8 mouse cellular contexts compared by ENCODE assay signal in genomic region chr12:56414861-56415765, GRCm38 (mm10).
DNase-seq lines count a peak whose midpoint lies in the region; ATAC-seq lines count a peak whose summit lies in the region.

No protein-coding gene starts in this region.

- 42% methylated on average over 8 of the region's 8 CpGs for WGBS in forebrain, embryonic 15.5 days
- WGBS in forebrain, embryonic 11.5 days = 85% methylated on average over 8 of the region's 8 CpGs
- WGBS in neural tube, embryonic 14.5 days = 72% methylated on average over 8 of the region's 8 CpGs

- H3K4me2 ChIP-seq in forebrain, embryonic 15.5 days (replicated peaks) = no peak overlapping the region
- H3K4me2 ChIP-seq in forebrain, embryonic 11.5 days (ENCODE audit: low read depth, low read length, severe bottlenecking) = no peak overlapping the region
- no peak overlapping the region for H3K4me2 ChIP-seq in neural tube, embryonic 14.5 days (ENCODE audit: low read depth, low read length)

- H3K27ac ChIP-seq in forebrain, embryonic 15.5 days (replicated peaks) = no peak overlapping the region
- no peak overlapping the region for H3K27ac ChIP-seq in forebrain, embryonic 11.5 days (ENCODE audit: low read depth, low read length)
- no peak overlapping the region for H3K27ac ChIP-seq in neural tube, embryonic 14.5 days (ENCODE audit: low read depth, low read length)

- no peaks in the 10 kb centered on the region for H3K27me3 ChIP-seq in forebrain, embryonic 15.5 days
- no peaks in the 10 kb centered on the region for H3K27me3 ChIP-seq in forebrain, embryonic 11.5 days (ENCODE audit: control insufficient read depth, insufficient read depth, low read length)
- no peaks in the 10 kb centered on the region for H3K27me3 ChIP-seq in neural tube, embryonic 14.5 days (ENCODE audit: control insufficient read depth, insufficient read depth, low read length)

- DNase-seq in forebrain, embryonic 11.5 days (ENCODE audit: low spot score) = no peak
- DNase-seq in adrenal gland, postnatal 10 days = peak; percentile 77
- DNase-seq in frontal cortex, adult 2 months (ENCODE audit: extremely low spot score in 1 of 2, low spot score in 1 of 2) = peak; percentile 20 to 59
- DNase-seq in layer of hippocampus, adult 9-11 months = peak; percentile 40
- no peak for DNase-seq in kidney, postnatal 10 days
- DNase-seq in retina, embryonic 14.5 days (ENCODE audit: low spot score) = no peak

- H3K9me3 ChIP-seq in forebrain, embryonic 15.5 days = no peaks in the 10 kb centered on the region
- no peaks in the 10 kb centered on the region for H3K9me3 ChIP-seq in forebrain, embryonic 11.5 days (ENCODE audit: control insufficient read depth, low read length)
- no peaks in the 10 kb centered on the region for H3K9me3 ChIP-seq in neural tube, embryonic 14.5 days (ENCODE audit: control insufficient read depth, low read length)

- peak; percentile 94 for ATAC-seq in forebrain, embryonic 15.5 days (replicated peaks)
- ATAC-seq in forebrain, embryonic 11.5 days (replicated peaks; ENCODE audit: low FRiP score) = no peak
- ATAC-seq in neural tube, embryonic 14.5 days (ENCODE audit: low read depth) = peak; percentile 77; the same call in 1 of the 2 replicates

- no peak overlapping the region for H3K9ac ChIP-seq in forebrain, embryonic 15.5 days (replicated peaks)
- no peak overlapping the region for H3K9ac ChIP-seq in forebrain, embryonic 11.5 days (ENCODE audit: low read length)
- no peak overlapping the region for H3K9ac ChIP-seq in neural tube, embryonic 14.5 days (replicated peaks; ENCODE audit: low read depth, low read length)

- H3K36me3 ChIP-seq in forebrain, embryonic 15.5 days = no peaks in the 10 kb centered on the region
- no peaks in the 10 kb centered on the region for H3K36me3 ChIP-seq in forebrain, embryonic 11.5 days (ENCODE audit: control insufficient read depth, insufficient read depth, low read length)
- no peaks in the 10 kb centered on the region for H3K36me3 ChIP-seq in neural tube, embryonic 14.5 days (ENCODE audit: control insufficient read depth, insufficient read depth, low read length)

- no peak overlapping the region for H3K4me3 ChIP-seq in forebrain, embryonic 15.5 days
- no peak overlapping the region for H3K4me3 ChIP-seq in forebrain, embryonic 11.5 days (ENCODE audit: low read depth, low read length)
- H3K4me3 ChIP-seq in neural tube, embryonic 14.5 days (ENCODE audit: low read depth, low read length) = no peak overlapping the region

- H3K4me1 ChIP-seq in forebrain, embryonic 15.5 days = peaks cover 5% of the 10 kb centered on the region; the same call in 1 of the 2 replicates
- no peaks in the 10 kb centered on the region for H3K4me1 ChIP-seq in forebrain, embryonic 11.5 days (replicated peaks; ENCODE audit: control insufficient read depth, insufficient read depth, low read length)
- no peaks in the 10 kb centered on the region for H3K4me1 ChIP-seq in neural tube, embryonic 14.5 days (ENCODE audit: control insufficient read depth, insufficient read depth, low read length)

Comparison
In these comparisons a context has a peak if more than half of its experiments do, and no peak if none do; other contexts are left out.
1. DNase-seq: peak in adrenal gland, postnatal 10 days (single experiment), frontal cortex, adult 2 months (2 of 2) and layer of hippocampus, adult 9-11 months (single experiment); none in forebrain, embryonic 11.5 days (single experiment), kidney, postnatal 10 days (single experiment) and retina, embryonic 14.5 days (single experiment).